Mouse (Mus musculus) hematopoietic stem cell, adult 5-6 weeks (primary cell): ENCODE results near the gene Aifm3. TPM values are rescaled to one million over a fixed set of nuclear protein-coding genes. Genes with fewer than 3 reads are reported as not detected.
"Not testable (repeated sequence)": the region's sequence is repeated elsewhere in the genome, so short reads cannot be mapped to it uniquely, and the experiment has no call there.

Experiments
- ATAC-seq, 2 experiments: fragments of 125-278 bp in 1 of 2; replicated peaks in 1 of 2; 2 replicates each; pipeline ENCODE4 v1.8.0; 2016 to 2017; ENCODE audit warnings: inconsistent platforms in 2 of 2, mild to moderate bottlenecking in 2 of 2, moderate number of reproducible peaks in 2 of 2, low read depth in 1 of 2, moderate TSS enrichment in 1 of 2; ENCODE audit not compliant: low FRiP score in 2 of 2, poor library complexity in 2 of 2, severe bottlenecking in 2 of 2, insufficient read depth in 1 of 2, low TSS enrichment in 1 of 2
- total RNA-seq: library from RNA; stranded (forward); fragments of 172-1452, 232-1000 nt; gene quantifications from 2 replicates; pipeline ENCODE4 v1.2.3, GENCODE M21; 2017

The Aifm3 gene
- total RNA-seq, 1 experiment from 2014 or later: 0.05 TPM

- no peak for ATAC-seq
Observed at GRCm38 (mm10) chr16:17529981-17530586, 40.7 kb downstream of the Aifm3 start.

- ATAC-seq: peak; percentile 88 to 93
Observed at GRCm38 (mm10) chr16:17530640-17531288, 41.4 kb downstream of the Aifm3 start, which contains the start of gene Thap7. TSS of gene Thap7 (minus strand) at chr16:17531136.

- ATAC-seq: no peak
Observed at GRCm38 (mm10) chr16:17532271-17532670, 42.9 kb downstream of the Aifm3 start.

- ATAC-seq: no peak
Observed at GRCm38 (mm10) chr16:17532676-17533329, 43.4 kb downstream of the Aifm3 start.

GRCm38 (mm10) chr16:17536584-17536983 is 47.2 kb downstream of the Aifm3 start:
- no peak for ATAC-seq

- ATAC-seq: no peak
Observed at GRCm38 (mm10) chr16:17542632-17543031, 53.2 kb downstream of the Aifm3 start.

- no peak for ATAC-seq
Observed at GRCm38 (mm10) chr16:17552837-17553236, 63.4 kb downstream of the Aifm3 start.

GRCm38 (mm10) chr16:17553910-17554685 is 64.7 kb downstream of the Aifm3 start:
- peak; percentile 93 to 95 for ATAC-seq

GRCm38 (mm10) chr16:17554702-17555101 is 65.3 kb downstream of the Aifm3 start:
- ATAC-seq: not testable (repeated sequence)

- ATAC-seq: no peak
Observed at GRCm38 (mm10) chr16:17556180-17556579, 66.8 kb downstream of the Aifm3 start.

GRCm38 (mm10) chr16:17556907-17557306 is 67.5 kb downstream of the Aifm3 start:
- no peak for ATAC-seq

Other genes starting within 250 kb of the Aifm3 start
- gene Tmem191c, start 213.5 kb upstream of the Aifm3 start, total RNA-seq: 12.4 and 27.3 TPM in 2 replicates
- not detected in 2 replicates for gene Serpind1, start 158.2 kb upstream of the Aifm3 start, total RNA-seq
- 19.8 and 23.1 TPM in 2 replicates for gene Snap29, start 83.6 kb upstream of the Aifm3 start, total RNA-seq
- gene Pi4ka, start 83.3 kb upstream of the Aifm3 start, total RNA-seq: 42.2 and 46.0 TPM in 2 replicates
- 27.4 and 35.1 TPM in 2 replicates for gene Crkl, start 37.6 kb upstream of the Aifm3 start, total RNA-seq
- gene Lztr1, start 19.1 kb downstream of the Aifm3 start, total RNA-seq: 36.3 and 60.6 TPM in 2 replicates
- gene Thap7, start 41.5 kb downstream of the Aifm3 start, total RNA-seq: 21.2 and 55.7 TPM in 2 replicates
- 0.13 and 0.45 TPM in 2 replicates for gene Lrrc74b, start 71.6 kb downstream of the Aifm3 start, total RNA-seq
- 0.69 and 1.4 TPM in 2 replicates for gene P2rx6, start 72.3 kb downstream of the Aifm3 start, total RNA-seq
- gene Slc7a4, start 93.6 kb downstream of the Aifm3 start, total RNA-seq: 9.2 and 9.7 TPM in 2 replicates
- 32.3 and 45.2 TPM in 2 replicates for gene Smpd4, start 129.7 kb downstream of the Aifm3 start, total RNA-seq
- gene Ccdc74a, start 156.9 kb downstream of the Aifm3 start, total RNA-seq: not detected in 2 replicates
- gene Med15, start 243.3 kb downstream of the Aifm3 start, total RNA-seq: 27.4 and 31.3 TPM in 2 replicates